Comparison of ENCODE assay signal across 18 mouse cellular contexts in genomic region chr4:137748726-137749125, GRCm38 (mm10). TPM values are rescaled to one million over a fixed set of nuclear protein-coding genes. Genes with fewer than 3 reads are reported as not detected.
DNase-seq lines count a peak whose midpoint lies in the region; ATAC-seq and TF ChIP-seq lines count a peak whose summit lies in the region.
"Had no signal": no experiment of that assay in that cellular context is flagged by ENCODE, and none has a peak within 500 bp of the region (broad histone marks: within the 10 kb centered on the region; RNA-seq: fewer than 3 reads in every experiment).

No protein-coding gene starts in this region.

- H3K4me1 ChIP-seq in forebrain, embryonic 10.5 days: peaks cover 45% of the 10 kb centered on the region
- no peaks in the 10 kb centered on the region for H3K4me1 ChIP-seq in forebrain, embryonic 14.5 days (ENCODE audit: control insufficient read depth, insufficient read depth, low read length)
- H3K4me1 ChIP-seq in kidney, adult 2 months (ENCODE audit: control insufficient read depth, insufficient read depth, low read length): peaks cover 16% of the 10 kb centered on the region

- H3K4me2 ChIP-seq in forebrain, embryonic 14.5 days (ENCODE audit: low read length): no peak overlapping the region
- H3K4me2 ChIP-seq: embryonic facial prominence, embryonic 12.5 days had no signal

- H3K4me3 ChIP-seq in forebrain, embryonic 10.5 days: no peak overlapping the region
- no peak overlapping the region for H3K4me3 ChIP-seq in forebrain, embryonic 14.5 days (ENCODE audit: low read depth, low read length)
- no peak overlapping the region for H3K4me3 ChIP-seq in kidney, adult 2 months (ENCODE audit: insufficient read depth, low read depth, low read length)
- H3K4me3 ChIP-seq: embryonic facial prominence, embryonic 12.5 days had no signal

- no peaks in the 10 kb centered on the region for H3K27me3 ChIP-seq in forebrain, embryonic 10.5 days (ENCODE audit: poor library complexity, severe bottlenecking)
- H3K27me3 ChIP-seq in forebrain, embryonic 14.5 days (replicated peaks; ENCODE audit: control insufficient read depth, insufficient read depth, low read length): no peaks in the 10 kb centered on the region
- H3K27me3 ChIP-seq in kidney, adult 2 months (replicated peaks; ENCODE audit: control insufficient read depth, insufficient read depth, low read length): no peaks in the 10 kb centered on the region
- H3K27me3 ChIP-seq: embryonic facial prominence, embryonic 12.5 days had no signal

- no peak for TF ChIP-seq POLR2A in kidney, adult 2 months (IDR thresholded peaks at IDR 0.05; ENCODE audit: low read depth, low read length)

- H3K9ac ChIP-seq in forebrain, embryonic 14.5 days (ENCODE audit: low read length): no peak overlapping the region
- H3K9ac ChIP-seq: embryonic facial prominence, embryonic 12.5 days had no signal

- no peak for TF ChIP-seq CTCF in kidney, adult 2 months (conservative IDR thresholded peaks at IDR 0.05; ENCODE audit: insufficient read depth, insufficient read length, low read depth, low read length)

- peak overlapping the region; percentile 30; the same call in 1 of the 2 replicates for H3K27ac ChIP-seq in forebrain, embryonic 10.5 days
- H3K27ac ChIP-seq in forebrain, embryonic 14.5 days (ENCODE audit: low read depth, low read length): no peak overlapping the region
- H3K27ac ChIP-seq in kidney, adult 2 months (ENCODE audit: insufficient read depth, low read depth, low read length): 0 out of 2 replicates have a peak overlapping the region, but pooled peaks have one; percentile 11
- H3K27ac ChIP-seq: embryonic facial prominence, embryonic 12.5 days had no signal

- no peak for ATAC-seq in forebrain, embryonic 14.5 days
- ATAC-seq: lung, postnatal 0 days had no signal

- WGBS in forebrain, embryonic 10.5 days: 77% methylated on average over 4 of the region's 4 CpGs
- 72% methylated on average over 4 of the region's 4 CpGs for WGBS in forebrain, embryonic 14.5 days
- WGBS in kidney, adult 2 months: 53% methylated on average over 4 of the region's 4 CpGs

- H3K9me3 ChIP-seq in forebrain, embryonic 10.5 days: no peaks in the 10 kb centered on the region
- no peaks in the 10 kb centered on the region for H3K9me3 ChIP-seq in forebrain, embryonic 14.5 days (replicated peaks; ENCODE audit: control insufficient read depth, low read length)
- H3K9me3 ChIP-seq: embryonic facial prominence, embryonic 12.5 days had no signal

- peaks cover 7% of the 10 kb centered on the region; the same call in 1 of the 2 replicates for H3K36me3 ChIP-seq in forebrain, embryonic 10.5 days (replicated peaks)
- H3K36me3 ChIP-seq in forebrain, embryonic 14.5 days (ENCODE audit: control insufficient read depth, insufficient read depth, low read length): no peaks in the 10 kb centered on the region
- H3K36me3 ChIP-seq in kidney, adult 2 months (ENCODE audit: control insufficient read depth, insufficient read depth, low read length): no peaks in the 10 kb centered on the region
- H3K36me3 ChIP-seq: embryonic facial prominence, embryonic 12.5 days had no signal

- no peak for DNase-seq in forebrain, embryonic 10.5 days (ENCODE audit: extremely low spot score, low spot score)
- no peak for DNase-seq in forebrain, embryonic 14.5 days (ENCODE audit: low spot score)
- no peak for DNase-seq in kidney, adult 2 months
- DNase-seq in kidney, adult 9 months: no peak
- DNase-seq in spleen, postnatal 36 days (ENCODE audit: low spot score in 2 of 2): peak; percentile 69 to 72
- DNase-seq in spleen, postnatal 14 days (ENCODE audit: low spot score in 2 of 2): no peak
- DNase-seq in urinary bladder, postnatal 25 days (ENCODE audit: low spot score): no peak
- no peak for DNase-seq in adrenal gland, postnatal 4 days (ENCODE audit: low spot score in 2 of 2)
- DNase-seq: adrenal gland, postnatal 10 days; cerebellum, adult 2 months; kidney, adult 18-20 months; kidney, postnatal 4 days; right cerebral cortex, postnatal 25 days; thymus, postnatal 36 days had no signal

RNA-seq across cellular contexts. Expression of gene Alpl, which starts 47.5 kb away (rescaled TPM):
- polyA plus RNA-seq in forebrain, embryonic 10.5 days (2016; fragmentation: Nextera tagmentation; extraction: Ambion mirVana): 20.3 and 20.7 TPM in 2 replicates
- polyA plus RNA-seq in forebrain, embryonic 14.5 days (2014; fragmentation: Nextera tagmentation; extraction: Ambion mirVana): 7.4 and 7.7 TPM in 2 replicates
- polyA plus RNA-seq in kidney, adult 2 months (2012; rRNA removed): 564 and 569 TPM in 2 replicates
- 10 to 100 TPM; 10.1 to 15.9 TPM for total RNA-seq in adrenal gland, postnatal 4 days (2021)
- total RNA-seq: megakaryocyte progenitor cell, adult 5-6 weeks; monocyte, adult 5-6 weeks had no signal

Comparison
In these comparisons a context has a peak if more than half of its experiments do, and no peak if none do; other contexts are left out.
1. DNase-seq: peak in spleen, postnatal 36 days (2 of 2); none in forebrain, embryonic 10.5 days (single experiment), forebrain, embryonic 14.5 days (single experiment), kidney, adult 2 months (single experiment), kidney, adult 9 months (single experiment), spleen, postnatal 14 days (0 of 2), urinary bladder, postnatal 25 days (single experiment) and adrenal gland, postnatal 4 days (0 of 2).
2. RNA of gene Alpl, which starts 47.5 kb away (polyA plus RNA-seq): 564 to 569 TPM in kidney, adult 2 months; 20.3 to 20.7 TPM in forebrain, embryonic 10.5 days and 7.4 to 7.7 TPM in forebrain, embryonic 14.5 days; every median in the first group is over 10 times any median in the second.